In the genomic region with DNA sequence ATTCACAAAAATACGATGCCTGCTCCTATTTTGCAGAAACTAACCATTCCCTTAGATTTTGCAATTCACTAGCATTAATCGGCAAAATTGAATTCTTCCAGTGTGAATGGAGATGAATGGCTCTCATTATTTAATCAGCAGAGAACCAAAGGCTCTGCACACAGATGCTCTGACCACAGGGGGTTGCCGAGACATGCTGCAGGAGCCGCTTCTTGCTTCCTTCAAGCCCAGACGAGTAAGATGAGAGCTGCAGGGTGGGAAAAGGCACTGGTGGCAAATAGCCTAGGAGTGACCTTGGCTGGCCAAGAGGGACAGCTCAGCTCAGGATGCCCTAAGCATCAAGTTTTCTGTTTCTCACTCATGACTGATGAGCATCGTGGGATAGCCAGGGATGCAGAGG, we compare ENCODE assay signal across 16 mouse cellular contexts.
DNase-seq lines count a peak whose midpoint lies in the region; ATAC-seq and TF ChIP-seq lines count a peak whose summit lies in the region.
"Had no signal": no experiment of that assay in that cellular context is flagged by ENCODE, and none has a peak within 500 bp of the region (broad histone marks: within the 10 kb centered on the region; RNA-seq: fewer than 3 reads in every experiment).

No protein-coding gene starts in this region.

- no peak overlapping the region for H3K27ac ChIP-seq in forebrain, postnatal 0 days (ENCODE audit: low read depth, low read length)
- no peak overlapping the region for H3K27ac ChIP-seq in forebrain, embryonic 15.5 days (replicated peaks)
- H3K27ac ChIP-seq in hindbrain, postnatal 0 days, result no peak overlapping the region
- no peak overlapping the region for H3K27ac ChIP-seq in embryonic facial prominence, embryonic 10.5 days (replicated peaks)
- H3K27ac ChIP-seq: kidney, postnatal 0 days; liver, embryonic 14.5 days had no signal

- H3K4me1 ChIP-seq in forebrain, postnatal 0 days (ENCODE audit: insufficient read depth), result no peaks in the 10 kb centered on the region
- H3K4me1 ChIP-seq in forebrain, embryonic 15.5 days, result 0 out of 2 replicates have a peak, but pooled peaks cover 7% of the 10 kb centered on the region
- no peaks in the 10 kb centered on the region for H3K4me1 ChIP-seq in hindbrain, postnatal 0 days (ENCODE audit: insufficient read depth, low read length)
- H3K4me1 ChIP-seq in embryonic facial prominence, embryonic 10.5 days, result no peaks in the 10 kb centered on the region

- peak; percentile 36; the same call in 1 of the 2 replicates for ATAC-seq in forebrain, postnatal 0 days
- no peak for ATAC-seq in forebrain, embryonic 15.5 days (replicated peaks)
- ATAC-seq in cerebellum, adult (ENCODE audit: insufficient number of reproducible peaks, low FRiP score, low TSS enrichment), result peak; percentile 52; the same call in 1 of the 2 replicates
- ATAC-seq in hindbrain, postnatal 0 days, result peak; percentile 51; the same call in 1 of the 2 replicates

- no peak for TF ChIP-seq CTCF in forebrain, postnatal 0 days (IDR thresholded peaks at IDR 0.05; ENCODE audit: low read depth)
- peak; percentile 35 for TF ChIP-seq CTCF in hindbrain, postnatal 0 days (IDR thresholded peaks at IDR 0.05; ENCODE audit: low read depth)

- H3K9me3 ChIP-seq in forebrain, postnatal 0 days (ENCODE audit: low read length), result no peaks in the 10 kb centered on the region
- H3K9me3 ChIP-seq in forebrain, embryonic 15.5 days, result no peaks in the 10 kb centered on the region
- H3K9me3 ChIP-seq in hindbrain, postnatal 0 days (ENCODE audit: low read length), result no peaks in the 10 kb centered on the region
- H3K9me3 ChIP-seq in embryonic facial prominence, embryonic 10.5 days, result no peaks in the 10 kb centered on the region

- H3K9ac ChIP-seq in forebrain, postnatal 0 days, result no peak overlapping the region
- H3K9ac ChIP-seq in forebrain, embryonic 15.5 days (replicated peaks), result no peak overlapping the region
- H3K9ac ChIP-seq in hindbrain, postnatal 0 days (replicated peaks; ENCODE audit: low read length), result no peak overlapping the region
- H3K9ac ChIP-seq: liver, embryonic 14.5 days had no signal

- H3K4me2 ChIP-seq in forebrain, postnatal 0 days (ENCODE audit: low read depth), result no peak overlapping the region
- no peak overlapping the region for H3K4me2 ChIP-seq in forebrain, embryonic 15.5 days (replicated peaks)
- H3K4me2 ChIP-seq in hindbrain, postnatal 0 days (ENCODE audit: low read depth, low read length), result no peak overlapping the region

- no peak overlapping the region for H3K4me3 ChIP-seq in forebrain, postnatal 0 days (ENCODE audit: low read depth, low read length)
- no peak overlapping the region for H3K4me3 ChIP-seq in forebrain, embryonic 15.5 days
- no peak overlapping the region for H3K4me3 ChIP-seq in hindbrain, postnatal 0 days (ENCODE audit: low read length)
- H3K4me3 ChIP-seq in embryonic facial prominence, embryonic 10.5 days, result no peak overlapping the region

- H3K36me3 ChIP-seq in forebrain, postnatal 0 days (ENCODE audit: insufficient read depth), result no peaks in the 10 kb centered on the region
- H3K36me3 ChIP-seq in forebrain, embryonic 15.5 days, result no peaks in the 10 kb centered on the region
- H3K36me3 ChIP-seq in hindbrain, postnatal 0 days (ENCODE audit: insufficient read depth, low read length), result no peaks in the 10 kb centered on the region
- H3K36me3 ChIP-seq in embryonic facial prominence, embryonic 10.5 days (replicated peaks), result no peaks in the 10 kb centered on the region

- WGBS in forebrain, postnatal 0 days, result 22% methylated on average over 6 of the region's 6 CpGs
- 20% methylated on average over 6 of the region's 6 CpGs for WGBS in forebrain, embryonic 15.5 days
- 14% methylated on average over 6 of the region's 6 CpGs for WGBS in hindbrain, postnatal 0 days
- 51% methylated on average over 6 of the region's 6 CpGs for WGBS in embryonic facial prominence, embryonic 10.5 days

- DNase-seq in forebrain, postnatal 0 days, result peak; percentile 25
- DNase-seq in cerebellum, postnatal 14 days, result peak; percentile 80 to 85
- DNase-seq in hindbrain, postnatal 0 days (ENCODE audit: low spot score), result peak; percentile 82
- no peak for DNase-seq in frontal cortex, postnatal 36 days (ENCODE audit: low spot score in 2 of 2)
- DNase-seq in adrenal gland, adult (ENCODE audit: inconsistent age in 2 of 2, low spot score in 1 of 2), result no peak
- no peak for DNase-seq in embryonic facial prominence, embryonic 10.5 days (ENCODE audit: low spot score)
- DNase-seq: adrenal gland, postnatal 36 days; B cell, adult 2 months; heart, adult 18-20 months; lung, postnatal 10 days; right cerebral cortex, postnatal 4 days; thymus, adult 2 months had no signal

- H3K27me3 ChIP-seq in forebrain, postnatal 0 days (ENCODE audit: insufficient read depth, low read length), result no peaks in the 10 kb centered on the region
- H3K27me3 ChIP-seq in forebrain, embryonic 15.5 days, result no peaks in the 10 kb centered on the region
- H3K27me3 ChIP-seq in hindbrain, postnatal 0 days (ENCODE audit: insufficient read depth, low read length), result no peaks in the 10 kb centered on the region
- no peaks in the 10 kb centered on the region for H3K27me3 ChIP-seq in embryonic facial prominence, embryonic 10.5 days (replicated peaks; ENCODE audit: low read depth, poor library complexity, severe bottlenecking)

Comparison
In these comparisons a context has a peak if more than half of its experiments do, and no peak if none do; other contexts are left out.
1. DNase-seq: peak in forebrain, postnatal 0 days (single experiment), cerebellum, postnatal 14 days (2 of 2) and hindbrain, postnatal 0 days (single experiment); none in frontal cortex, postnatal 36 days (0 of 2), adrenal gland, adult (0 of 2) and embryonic facial prominence, embryonic 10.5 days (single experiment).